Mouse (Mus musculus) ES-Bruce4 (cell line): ENCODE data around the gene Saa2. TPM values are rescaled to one million over a fixed set of nuclear protein-coding genes. Genes with fewer than 3 reads are reported as not detected.

Experiments used
- H3K27ac ChIP-seq: 2 replicates; pipeline ENCODE4 v1.5.1; 2012; ENCODE audit warnings: low read length, inconsistent platforms; ENCODE audit not compliant: insufficient read depth
- H3K27me3 ChIP-seq: 2 replicates; pipeline ENCODE4 v1.6.1; 2012; ENCODE audit warnings: mild to moderate bottlenecking, low read length, inconsistent platforms; ENCODE audit not compliant: control insufficient read depth, poor library complexity, insufficient read depth, severe bottlenecking
- H3K36me3 ChIP-seq: 2 replicates; pipeline ENCODE4 v1.6.1; 2012; ENCODE audit warnings: inconsistent platforms, mild to moderate bottlenecking, low read length, moderate library complexity; ENCODE audit not compliant: control insufficient read depth, poor library complexity, insufficient read depth, severe bottlenecking
- H3K4me1 ChIP-seq: one replicate; pipeline ENCODE4 v1.8.1; 2011; ENCODE audit warnings: low read length; ENCODE audit not compliant: control insufficient read depth, insufficient read depth
- H3K4me3 ChIP-seq: 2 replicates; pipeline ENCODE4 v1.5.1; 2011; ENCODE audit warnings: low read depth, mild to moderate bottlenecking, low read length
- H3K9ac ChIP-seq: 2 replicates; pipeline ENCODE4 v1.6.1; 2012; ENCODE audit warnings: low read depth, mild to moderate bottlenecking, inconsistent platforms; ENCODE audit not compliant: poor library complexity, severe bottlenecking
- H3K9me3 ChIP-seq: replicated peaks from 2 replicates; pipeline ENCODE4 v1.6.1; 2012; ENCODE audit warnings: mild to moderate bottlenecking, low read length, inconsistent platforms; ENCODE audit not compliant: control insufficient read depth, poor library complexity, insufficient read depth, severe bottlenecking
- CTCF ChIP-seq: IDR thresholded peaks from one replicate; pipeline ENCODE4 v1.8.1; 2011; ENCODE audit warnings: low read depth, low read length
- EP300 ChIP-seq: IDR thresholded peaks from 2 replicates; pipeline ENCODE4 v1.6.1; 2011; ENCODE audit warnings: low read depth, low read length; ENCODE audit not compliant: insufficient read depth
- POLR2A ChIP-seq: IDR thresholded peaks from one replicate; pipeline ENCODE4 v1.8.1; 2011; ENCODE audit warnings: low read length; ENCODE audit not compliant: insufficient read depth
- polyA plus RNA-seq: library from polyadenylated mRNA; stranded (reverse); fragments of >200 nt; gene quantifications from 2 replicates; pipeline ENCODE4 v1.2.4, GENCODE M21; 2011; ENCODE audit warnings: low read depth; ENCODE audit not compliant: missing spikeins, insufficient read depth, insufficient read length

Saa2 gene
- polyA plus RNA-seq, 1 experiment, result not detected

- Histone ChIP-seq H3K27me3 (no peaks in the 10 kb centered on the region), H3K27ac (no peak overlapping the region), H3K9me3 (no peaks in the 10 kb centered on the region), H3K9ac (no peak overlapping the region), H3K36me3 (no peaks in the 10 kb centered on the region), H3K4me1 (peaks cover 4% of the 10 kb centered on the region), H3K4me3 (no peak overlapping the region)
- TF ChIP-seq POLR2A (no peak), EP300 (no peak), CTCF (no peak)
These were observed 5.8 kb upstream of the Saa2 start for GRCm38 (mm10) chr7:46745816-46746215.

GRCm38 (mm10) chr7:46746381-46746780 lies 5.2 kb upstream of the Saa2 start:
- Histone ChIP-seq H3K9ac (no peak overlapping the region), H3K27me3 (no peaks in the 10 kb centered on the region), H3K9me3 (no peaks in the 10 kb centered on the region), H3K36me3 (no peaks in the 10 kb centered on the region), H3K4me3 (no peak overlapping the region), H3K4me1 (peaks cover 4% of the 10 kb centered on the region), H3K27ac (no peak overlapping the region)
- TF ChIP-seq POLR2A, result no peak

GRCm38 (mm10) chr7:46748459-46748858 lies 3.1 kb upstream of the Saa2 start:
- no peaks in the 10 kb centered on the region for H3K27me3 ChIP-seq
- peak overlapping the region; percentile 40 for H3K4me3 ChIP-seq
- H3K4me1 ChIP-seq, result peaks cover 4% of the 10 kb centered on the region
- no peaks in the 10 kb centered on the region for H3K9me3 ChIP-seq
- peak overlapping the region; percentile 36 for H3K9ac ChIP-seq
- no peaks in the 10 kb centered on the region for H3K36me3 ChIP-seq
- TF ChIP-seq EP300 (no peak), CTCF (no peak), POLR2A (no peak)
- H3K27ac ChIP-seq, result 0 out of 2 replicates have a peak overlapping the region, but pooled peaks have one; percentile 16

GRCm38 (mm10) chr7:46761049-46761795 lies 9.6 kb downstream of the Saa2 start:
- Histone ChIP-seq H3K4me3 (no peak overlapping the region), H3K9me3 (no peaks in the 10 kb centered on the region), H3K27ac (peak overlapping the region; percentile 85), H3K27me3 (no peaks in the 10 kb centered on the region), H3K9ac (no peak overlapping the region), H3K4me1 (peaks cover 21% of the 10 kb centered on the region), H3K36me3 (0 out of 2 replicates have a peak, but pooled peaks cover 2% of the 10 kb centered on the region)
- no peak for TF ChIP-seq CTCF
- no peak for TF ChIP-seq POLR2A
- TF ChIP-seq EP300, result peak; percentile 96

GRCm38 (mm10) chr7:46762601-46763000 lies 11.0 kb downstream of the Saa2 start:
- H3K4me3 ChIP-seq, result no peak overlapping the region
- H3K27ac ChIP-seq, result peak overlapping the region; percentile 20; the same call in 1 of the 2 replicates
- no peaks in the 10 kb centered on the region for H3K27me3 ChIP-seq
- TF ChIP-seq EP300 (no peak), CTCF (no peak), POLR2A (no peak)
- H3K9me3 ChIP-seq, result no peaks in the 10 kb centered on the region
- H3K4me1 ChIP-seq, result peaks cover 19% of the 10 kb centered on the region
- H3K9ac ChIP-seq, result no peak overlapping the region
- 0 out of 2 replicates have a peak, but pooled peaks cover 2% of the 10 kb centered on the region for H3K36me3 ChIP-seq

GRCm38 (mm10) chr7:46764672-46765071 lies 13.1 kb downstream of the Saa2 start:
- H3K36me3 ChIP-seq, result 0 out of 2 replicates have a peak, but pooled peaks cover 2% of the 10 kb centered on the region
- peak overlapping the region; percentile 82 for H3K27ac ChIP-seq
- H3K4me3 ChIP-seq, result no peak overlapping the region
- peak overlapping the region; percentile 41; the same call in 1 of the 2 replicates for H3K9ac ChIP-seq
- peaks cover 17% of the 10 kb centered on the region for H3K4me1 ChIP-seq
- peak; percentile 57; the same call in 1 of the 2 replicates for TF ChIP-seq EP300
- TF ChIP-seq POLR2A, result no peak
- no peaks in the 10 kb centered on the region for H3K9me3 ChIP-seq
- H3K27me3 ChIP-seq, result no peaks in the 10 kb centered on the region
